23 mouse cellular contexts compared by ENCODE assay signal in the genomic region with DNA sequence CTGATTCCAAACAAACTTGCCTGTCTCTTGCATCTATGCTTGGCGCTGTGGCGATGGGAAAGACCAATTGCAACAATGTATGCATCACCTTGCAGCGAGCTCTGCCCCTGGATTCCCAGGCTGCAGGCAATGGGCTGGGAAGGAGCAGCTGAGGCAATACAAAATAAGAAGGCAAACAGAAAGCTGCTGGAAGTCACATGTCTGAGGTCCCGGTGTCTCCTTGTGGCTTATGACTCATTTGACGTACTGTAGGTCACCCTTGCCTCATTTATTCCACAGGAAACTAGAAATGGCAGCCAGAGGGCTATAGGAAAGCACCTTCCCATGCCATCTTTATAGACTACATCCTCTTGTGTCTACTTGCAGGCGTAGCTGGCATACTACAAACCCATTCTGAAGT.
A peak's percentile ranks its signal among the peaks of the same experiment; 100 is the strongest.
DNase-seq lines count a peak whose midpoint lies in the region; ATAC-seq and TF ChIP-seq lines count a peak whose summit lies in the region.
"Had no signal": no experiment of that assay in that cellular context is flagged by ENCODE, and none has a peak within 500 bp of the region (broad histone marks: within the 10 kb centered on the region; RNA-seq: fewer than 3 reads in every experiment).

No protein-coding gene starts in this region.

- no peaks in the 10 kb centered on the region for H3K79me2 ChIP-seq in myocyte (ENCODE audit: control insufficient read depth, insufficient read depth)

- 94% methylated on average over 6 of the region's 6 CpGs for WGBS in forebrain, embryonic 11.5 days

- H3K4me1 ChIP-seq in forebrain, embryonic 11.5 days (replicated peaks; ENCODE audit: control insufficient read depth, insufficient read depth, low read length), result no peaks in the 10 kb centered on the region
- H3K4me1 ChIP-seq: forebrain, embryonic 13.5 days; hindbrain, embryonic 15.5 days had no signal

- no peak overlapping the region for H3K27ac ChIP-seq in forebrain, embryonic 11.5 days (ENCODE audit: low read depth, low read length)
- H3K27ac ChIP-seq: embryonic facial prominence, embryonic 12.5 days; forebrain, embryonic 13.5 days; heart, embryonic 15.5 days; hindbrain, embryonic 10.5 days; hindbrain, embryonic 15.5 days had no signal

- no peaks in the 10 kb centered on the region for H3K9me3 ChIP-seq in forebrain, embryonic 11.5 days (ENCODE audit: control insufficient read depth, low read length)
- H3K9me3 ChIP-seq: embryonic facial prominence, embryonic 12.5 days; forebrain, embryonic 13.5 days; heart, embryonic 15.5 days; hindbrain, embryonic 15.5 days had no signal

- no peaks in the 10 kb centered on the region for H3K27me3 ChIP-seq in myocyte (ENCODE audit: control insufficient read depth, insufficient read depth, insufficient read length)
- no peaks in the 10 kb centered on the region for H3K27me3 ChIP-seq in forebrain, embryonic 11.5 days (ENCODE audit: control insufficient read depth, insufficient read depth, low read length)
- H3K27me3 ChIP-seq: embryonic facial prominence, embryonic 12.5 days; forebrain, embryonic 13.5 days; heart, embryonic 15.5 days; hindbrain, embryonic 15.5 days had no signal

- TF ChIP-seq POLR2A in myocyte (IDR thresholded peaks at IDR 0.05; ENCODE audit: insufficient read length, low read depth), result no peak

- H3K36me3 ChIP-seq in myocyte (ENCODE audit: control insufficient read depth, insufficient read depth), result no peaks in the 10 kb centered on the region
- no peaks in the 10 kb centered on the region for H3K36me3 ChIP-seq in forebrain, embryonic 11.5 days (ENCODE audit: control insufficient read depth, insufficient read depth, low read length)
- H3K36me3 ChIP-seq: embryonic facial prominence, embryonic 12.5 days; heart, embryonic 15.5 days; hindbrain, embryonic 10.5 days; hindbrain, embryonic 15.5 days had no signal

- peak; percentile 12 for DNase-seq in adrenal gland, adult 2 months
- DNase-seq in adrenal gland, postnatal 14 days, result no peak
- peak; percentile 40 for DNase-seq in testis, postnatal 14 days (ENCODE audit: low spot score)
- no peak for DNase-seq in testis, postnatal 10 days (ENCODE audit: low spot score)
- DNase-seq in NIH3T3 (ENCODE audit: low read depth), result peak; percentile 60
- DNase-seq in forebrain, embryonic 11.5 days (ENCODE audit: low spot score), result no peak
- no peak for DNase-seq in layer of hippocampus, adult 9-11 months
- DNase-seq: adrenal gland, postnatal 10 days; cerebellum, adult 11-12 months; cerebellum, adult 9-10 months; cerebellum, postnatal 25 days; forebrain, postnatal 0 days; gastrocnemius, postnatal 14 days had no signal

- H3K4me2 ChIP-seq in myocyte (ENCODE audit: low read depth), result no peak overlapping the region
- H3K4me2 ChIP-seq in forebrain, embryonic 11.5 days (ENCODE audit: low read depth, low read length, severe bottlenecking), result no peak overlapping the region
- H3K4me2 ChIP-seq: embryonic facial prominence, embryonic 12.5 days; forebrain, embryonic 13.5 days; heart, embryonic 11.5 days; heart, embryonic 15.5 days; hindbrain, embryonic 15.5 days had no signal

- no peak for ATAC-seq in forebrain, embryonic 11.5 days (replicated peaks; ENCODE audit: low FRiP score)
- ATAC-seq: CD4-positive, CD25-positive, alpha-beta regulatory T cell, adult 4 months; forebrain, embryonic 13.5 days; forebrain, postnatal 0 days; inflammation-experienced regulatory T-cells, adult 6 months; intestine, postnatal 0 days had no signal

- no peak overlapping the region for H3K4me3 ChIP-seq in myocyte
- no peak overlapping the region for H3K4me3 ChIP-seq in forebrain, embryonic 11.5 days (ENCODE audit: low read depth, low read length)
- H3K4me3 ChIP-seq: embryonic facial prominence, embryonic 12.5 days; forebrain, embryonic 13.5 days; heart, embryonic 15.5 days; hindbrain, embryonic 10.5 days; hindbrain, embryonic 15.5 days had no signal

- no peak overlapping the region for H3K9ac ChIP-seq in forebrain, embryonic 11.5 days (ENCODE audit: low read length)
- H3K9ac ChIP-seq: embryonic facial prominence, embryonic 12.5 days; forebrain, embryonic 13.5 days; forebrain, postnatal 0 days; heart, embryonic 15.5 days; hindbrain, embryonic 15.5 days had no signal

- no peak overlapping the region for H3ac ChIP-seq in myocyte (ENCODE audit: control insufficient read depth, insufficient read length)

TF ChIP-seq in myocyte, 11 proteins besides CTCF, POLR2A, EP300 and RAD21:
- TF ChIP-seq TCF3 (IDR thresholded peaks at IDR 0.05; ENCODE audit: insufficient read length, low read depth), result no peak
- TF ChIP-seq USF1 (IDR thresholded peaks at IDR 0.05; ENCODE audit: low read depth), result peak; percentile 78
- TF ChIP-seq TCF12 (IDR thresholded peaks at IDR 0.05; ENCODE audit: insufficient read depth, poor library complexity, severe bottlenecking), result no peak
- no peak for TF ChIP-seq MAX (IDR thresholded peaks at IDR 0.05; ENCODE audit: low read depth)
- no peak for TF ChIP-seq POLR2AphosphoS2 (IDR thresholded peaks at IDR 0.05; ENCODE audit: insufficient read length, low read depth)
- no peak for TF ChIP-seq SRF (IDR thresholded peaks at IDR 0.05; ENCODE audit: control insufficient read depth, insufficient read length, low read depth)
- TF ChIP-seq MYOD1 (IDR thresholded peaks at IDR 0.05; ENCODE audit: control insufficient read depth in 1 of 3, insufficient read length in 2 of 3, low read depth in 2 of 3), result no peak
- TF ChIP-seq CEBPB (IDR thresholded peaks at IDR 0.05; ENCODE audit: insufficient read depth, poor library complexity, severe bottlenecking), result no peak

Comparison
In these comparisons a context has a peak if more than half of its experiments do, and no peak if none do; other contexts are left out.
1. DNase-seq: peak in adrenal gland, adult 2 months (single experiment), testis, postnatal 14 days (single experiment) and NIH3T3 (single experiment); none in adrenal gland, postnatal 14 days (single experiment), testis, postnatal 10 days (single experiment), forebrain, embryonic 11.5 days (single experiment) and layer of hippocampus, adult 9-11 months (single experiment).